Mouse (Mus musculus): ENCODE measurements around the gene Atn1.

Gene Atn1

DNA sequence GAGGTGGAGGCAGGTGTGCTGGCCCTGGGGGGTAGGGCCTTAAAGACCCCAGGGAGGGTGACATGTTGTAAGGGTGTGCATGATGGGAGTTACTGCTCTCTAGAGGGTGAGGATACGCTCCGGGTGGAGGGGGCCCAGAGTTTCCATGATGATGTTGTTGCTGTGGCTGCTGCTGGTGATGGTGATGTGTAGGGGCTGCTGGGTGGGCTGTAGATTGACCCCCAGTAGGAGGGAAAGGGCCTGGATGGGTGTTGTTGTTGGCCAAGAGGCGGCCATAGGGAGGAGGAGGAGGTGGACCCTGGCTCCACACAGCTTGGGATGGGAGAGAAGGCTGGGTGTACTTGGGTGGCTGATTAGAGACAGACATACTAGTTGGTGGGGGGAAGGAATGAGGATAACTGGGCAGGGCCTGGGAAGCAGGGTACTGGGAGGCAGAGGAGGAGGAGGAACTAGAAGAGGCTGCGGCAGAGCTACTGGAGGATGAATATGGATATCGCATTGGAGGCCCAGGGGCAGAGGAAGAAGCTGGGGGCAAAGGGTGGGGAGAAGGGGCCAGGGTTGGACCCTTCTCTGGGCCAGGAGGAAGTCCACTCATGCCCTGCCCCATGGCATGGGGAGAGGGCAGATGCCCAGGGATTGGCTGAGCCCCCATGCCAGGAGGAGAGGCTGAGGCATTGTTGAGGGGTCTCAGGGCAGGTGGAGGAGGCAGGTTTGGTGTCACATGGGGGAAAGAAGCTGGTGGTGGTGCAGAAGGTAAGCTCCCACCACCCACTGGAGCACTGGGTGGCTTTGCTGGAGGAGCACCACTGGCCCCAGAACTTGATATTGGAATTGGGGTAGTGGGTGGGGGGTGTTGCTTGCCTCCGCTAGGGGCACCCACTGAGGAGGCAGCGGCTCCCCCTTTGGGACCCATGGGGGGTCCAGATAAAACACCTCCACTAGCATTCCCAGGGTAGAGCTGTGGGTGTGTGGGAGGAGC, 9.4 kb downstream of the Atn1 start:
- no peak for TF ChIP-seq GATA4 (IDR thresholded peaks at IDR 0.05; ENCODE audit: insufficient replicate concordance, low read length)

DNA sequence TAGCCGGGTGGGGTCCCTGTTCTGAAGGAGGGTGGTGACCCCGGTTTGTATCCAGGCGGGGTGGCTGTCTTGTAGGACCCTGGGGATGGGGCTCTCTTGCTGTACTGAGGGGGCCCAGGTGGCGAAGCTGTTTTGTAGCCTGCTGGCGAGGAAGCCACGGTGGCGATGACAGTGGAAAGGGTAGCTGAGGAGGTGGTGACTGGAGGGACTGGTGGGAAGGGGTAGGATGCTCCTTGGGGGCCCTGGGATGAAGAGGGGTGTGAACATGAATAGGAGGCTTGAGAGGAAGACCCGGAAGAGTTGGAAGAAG, 10.1 kb downstream of the Atn1 start:
- TF ChIP-seq GATA4 (IDR thresholded peaks at IDR 0.05; ENCODE audit: insufficient replicate concordance, low read length) = no peak

DNA sequence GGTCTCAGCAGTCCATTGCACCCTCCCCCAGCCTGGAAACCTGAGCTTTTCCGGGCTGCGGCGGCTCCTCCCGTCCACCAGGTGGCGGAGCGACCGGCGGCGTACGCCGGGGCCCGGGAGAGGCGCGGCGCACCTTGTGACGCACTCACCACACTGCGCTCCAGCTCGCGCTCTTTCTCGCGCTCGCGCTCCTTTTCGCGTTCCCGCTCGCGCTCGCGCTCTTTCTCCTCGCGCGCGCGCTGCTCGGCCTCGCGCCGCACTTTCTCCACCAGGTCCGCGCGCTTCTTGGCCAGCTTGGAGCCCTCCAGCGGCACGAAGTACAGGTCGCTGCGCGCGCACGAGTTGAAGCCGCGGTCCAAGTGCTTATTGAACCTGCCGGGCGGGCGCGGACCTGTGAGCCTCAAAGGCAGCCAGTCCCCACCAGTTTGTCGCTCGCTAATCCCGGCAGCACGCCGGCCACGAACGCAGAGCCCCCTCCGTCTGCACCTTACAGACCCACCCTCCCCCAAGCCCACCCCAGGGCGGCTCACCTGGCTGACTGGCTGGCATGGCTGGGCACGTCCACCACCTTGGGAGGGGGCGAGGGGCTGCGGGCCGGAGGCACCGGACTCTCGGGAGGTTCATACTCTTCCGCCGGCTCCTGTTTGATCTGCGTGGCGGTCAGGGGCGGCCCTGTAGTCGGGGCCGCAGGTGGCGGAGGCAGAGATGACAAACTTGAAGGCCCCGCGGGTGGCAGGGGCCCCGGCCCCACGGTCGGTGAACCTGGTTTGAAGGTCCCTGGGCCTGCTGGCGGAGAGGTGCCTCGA, 10.6 kb downstream of the Atn1 start:
- 0 out of 2 replicates have a peak, but pooled peaks have one; percentile 29 for TF ChIP-seq GATA4 (IDR thresholded peaks at IDR 0.05; ENCODE audit: insufficient replicate concordance, low read length)

DNA sequence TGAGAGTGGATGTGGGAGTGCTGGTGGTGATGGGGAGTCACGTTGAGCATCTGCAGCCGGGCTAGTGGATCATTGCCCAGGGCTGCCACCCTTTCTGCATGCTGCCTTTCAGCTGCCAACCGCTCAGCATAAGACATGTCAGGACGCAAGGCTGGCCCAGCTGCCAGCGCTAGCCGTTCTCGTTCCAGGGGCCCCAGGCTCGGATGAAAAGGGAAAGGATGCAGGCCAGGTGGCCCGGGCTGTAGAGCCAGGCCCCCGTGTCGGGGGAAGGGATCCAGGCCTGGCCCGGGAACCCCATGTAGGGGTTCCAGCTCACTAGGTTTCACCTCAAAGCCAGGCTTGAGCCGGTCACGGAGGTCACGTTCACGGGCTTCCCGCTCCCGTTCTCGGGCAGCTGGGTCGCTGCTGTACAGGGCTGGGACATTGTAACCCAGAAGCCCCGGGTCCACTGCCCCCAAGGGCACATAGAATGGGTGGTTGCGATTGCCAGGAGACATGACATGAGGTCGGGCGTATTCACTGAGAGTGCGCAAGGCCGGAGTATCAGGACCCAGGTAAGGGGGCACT, 11.5 kb downstream of the Atn1 start:
- no peak for TF ChIP-seq GATA4 (IDR thresholded peaks at IDR 0.05; ENCODE audit: insufficient replicate concordance, low read length)

DNA sequence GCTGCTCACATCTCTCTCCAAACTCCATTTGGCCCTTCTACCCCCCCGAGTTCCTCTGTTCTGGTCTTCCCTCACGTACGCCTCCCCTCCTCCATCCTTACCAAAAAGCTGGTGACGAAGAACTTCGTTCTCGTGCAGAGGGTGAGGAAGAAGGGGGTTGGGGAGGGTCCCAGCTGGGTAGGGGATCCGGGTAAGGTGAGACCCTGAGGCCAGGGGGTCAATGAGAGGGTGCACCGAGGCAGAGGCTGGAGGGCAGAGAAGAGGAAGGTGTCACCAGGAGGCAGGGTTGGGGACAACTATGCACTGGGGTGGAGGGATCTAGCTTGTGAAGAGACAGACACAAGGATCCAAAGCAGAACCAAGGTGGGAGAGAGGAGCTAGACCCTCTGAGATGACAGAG, 12.7 kb downstream of the Atn1 start:
- no peak for TF ChIP-seq GATA4 (IDR thresholded peaks at IDR 0.05; ENCODE audit: insufficient replicate concordance, low read length)

DNA sequence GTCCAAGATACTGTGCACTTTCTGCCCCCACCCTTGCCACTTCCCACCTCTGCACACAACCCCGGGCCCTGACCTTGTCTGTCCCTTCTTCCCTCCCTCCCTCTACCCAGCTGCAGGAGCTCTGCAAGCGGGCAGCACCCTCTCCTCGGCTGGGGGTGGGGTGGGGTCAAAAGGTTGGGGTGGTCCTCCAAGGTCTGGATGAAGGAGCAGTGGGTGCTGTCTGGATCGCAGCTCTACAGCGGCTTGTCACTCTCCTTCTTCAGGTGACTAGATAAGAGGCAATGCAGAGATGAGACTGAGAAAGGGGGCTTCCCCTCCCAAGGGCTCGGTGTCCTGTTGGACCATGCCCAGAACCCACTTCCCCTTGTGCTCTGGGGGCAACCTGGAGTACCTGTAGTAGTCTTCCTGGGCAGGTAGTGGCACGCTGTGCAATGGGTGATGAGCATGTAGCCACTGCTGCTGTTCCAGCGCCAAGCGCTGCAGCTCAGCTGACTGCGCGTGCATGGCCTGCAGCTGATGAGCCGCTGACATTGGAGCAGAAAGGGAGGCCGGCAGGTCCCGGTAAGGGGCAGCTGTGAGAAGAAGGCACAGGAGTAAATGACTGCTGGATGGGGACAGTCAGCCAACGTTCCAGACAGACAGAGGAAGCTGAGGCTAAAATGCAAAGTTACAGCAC, 13.3 kb downstream of the Atn1 start:
- TF ChIP-seq GATA4 (IDR thresholded peaks at IDR 0.05; ENCODE audit: insufficient replicate concordance, low read length) = no peak

DNA sequence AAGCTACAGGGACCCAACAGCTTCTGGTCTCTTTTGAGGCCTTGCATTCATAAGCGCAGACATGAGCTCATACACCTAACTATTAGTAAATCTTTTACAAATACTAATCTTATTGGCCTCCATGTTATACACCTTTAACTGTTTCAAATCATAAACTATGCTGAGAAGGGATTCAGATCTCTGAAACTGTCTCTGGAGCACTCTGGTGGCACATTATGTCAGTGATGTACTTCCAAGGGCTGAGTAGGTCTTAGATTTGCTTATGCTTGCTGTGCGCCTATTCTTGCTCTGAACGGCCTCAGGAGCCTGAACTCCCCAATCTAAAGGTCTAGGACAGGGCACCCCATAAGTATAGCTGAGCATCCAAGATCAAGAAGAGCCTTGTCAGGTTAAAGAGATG, 14.5 kb downstream of the Atn1 start:
- no peak for TF ChIP-seq GATA4 (IDR thresholded peaks at IDR 0.05; ENCODE audit: insufficient replicate concordance, low read length)

DNA sequence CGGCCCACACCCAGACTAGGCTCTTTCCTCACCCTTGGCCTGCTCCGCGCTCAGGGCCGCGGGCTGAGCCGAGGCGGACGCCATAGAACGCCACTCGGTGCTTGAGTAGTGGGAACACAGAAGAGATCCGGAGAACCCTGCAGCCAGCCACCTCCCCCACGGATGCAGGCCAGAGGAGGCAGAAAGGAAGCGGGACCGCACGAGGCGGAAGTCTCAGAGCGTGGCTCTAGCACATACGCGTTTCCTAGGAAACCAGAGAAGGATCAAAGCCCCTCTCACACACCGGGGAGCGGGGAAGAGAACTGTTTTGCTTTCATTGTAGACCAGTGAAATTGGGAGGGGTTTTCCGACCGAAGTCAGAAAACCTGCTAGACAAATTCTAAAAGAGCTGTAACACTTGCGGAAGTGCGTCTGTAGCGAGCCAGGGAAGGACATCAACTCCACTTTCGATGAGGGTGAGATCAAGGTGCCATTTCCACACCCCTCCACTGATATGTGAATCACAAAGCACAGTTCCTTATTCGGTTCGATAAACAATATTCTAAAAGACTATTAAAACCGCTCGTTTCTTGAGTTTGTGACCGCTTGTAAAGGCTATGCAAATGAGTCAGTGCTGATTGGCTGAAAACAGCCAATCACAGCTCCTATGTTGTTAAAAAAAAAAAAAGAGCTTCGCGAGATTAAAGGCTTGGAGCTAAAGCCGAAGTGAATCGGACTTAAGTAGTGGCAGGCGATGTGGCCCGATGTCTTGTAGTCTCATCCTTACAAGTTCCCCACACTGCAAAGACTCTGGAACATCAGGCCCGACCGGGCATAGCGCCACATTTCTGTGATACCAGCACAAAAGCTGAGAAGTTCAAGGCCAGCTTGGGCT, 15.2 kb downstream of the Atn1 start, which contains the start of gene Grcc10:
Gene Grcc10, minus strand, starts transcription at position 487 of the 874 bp plus-strand sequence.
- no peak for TF ChIP-seq GATA4 (IDR thresholded peaks at IDR 0.05; ENCODE audit: insufficient replicate concordance, low read length)

DNA sequence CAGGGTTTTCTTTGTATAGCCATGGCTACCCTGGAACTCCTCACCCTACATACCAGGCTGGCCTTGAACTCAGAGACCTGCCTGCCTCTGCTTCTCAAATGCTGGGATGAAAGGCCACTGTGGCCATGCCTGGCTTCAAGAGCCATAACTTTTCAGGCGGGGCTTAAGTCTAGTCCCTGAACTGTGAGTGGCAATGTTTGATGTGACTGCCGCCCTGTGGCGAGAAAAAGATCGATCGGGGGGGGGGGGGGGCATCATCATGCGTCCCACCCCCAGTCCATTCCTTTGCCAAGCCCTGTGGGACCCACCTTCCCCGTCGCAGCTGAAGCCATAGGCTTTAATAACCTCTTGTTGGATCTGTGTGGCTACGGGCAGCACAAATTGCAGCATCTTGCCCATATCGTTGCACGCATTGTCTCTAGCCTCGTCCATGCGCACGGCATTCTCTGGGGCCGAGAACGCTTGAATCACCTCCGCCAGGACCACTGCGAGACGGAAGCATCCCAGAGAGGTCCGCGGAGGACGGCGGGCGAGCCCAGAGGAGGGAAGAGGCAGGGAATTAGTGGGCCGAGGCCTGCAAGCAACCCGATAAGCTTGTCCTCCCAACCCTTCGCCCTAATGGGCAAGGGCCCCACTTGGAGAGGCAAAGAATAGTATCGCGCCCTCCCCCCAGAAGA, 16.0 kb downstream of the Atn1 start:
- TF ChIP-seq GATA4 (IDR thresholded peaks at IDR 0.05; ENCODE audit: insufficient replicate concordance, low read length) = no peak

DNA sequence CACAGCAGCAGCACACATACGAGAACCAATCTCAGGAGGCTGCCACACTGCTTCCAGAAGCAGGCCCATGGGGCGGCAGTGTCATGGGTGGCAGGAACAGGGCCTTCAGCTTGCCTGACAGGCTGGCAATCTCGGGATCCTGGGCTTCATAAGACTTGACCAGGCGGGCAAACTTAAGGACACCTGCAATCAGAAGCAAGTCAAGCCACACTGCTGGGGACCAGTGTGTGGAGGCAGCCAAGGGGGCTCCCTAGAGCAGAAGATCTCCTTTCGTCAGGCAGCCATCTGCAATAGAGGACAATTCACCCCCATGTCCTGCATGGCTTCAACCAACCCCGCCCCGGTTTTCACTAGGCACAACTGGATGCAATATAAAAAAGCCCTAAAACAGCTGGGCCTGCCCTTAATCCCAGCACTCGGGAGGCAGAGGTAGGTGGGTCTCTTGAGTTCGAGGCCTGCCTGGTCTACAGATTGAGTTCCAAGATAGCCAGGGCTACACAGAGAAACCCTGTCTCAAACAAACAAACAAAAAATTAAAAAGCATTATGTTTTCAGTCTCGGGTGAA, 17.0 kb downstream of the Atn1 start:
- no peak for TF ChIP-seq GATA4 (IDR thresholded peaks at IDR 0.05; ENCODE audit: insufficient replicate concordance, low read length)

DNA sequence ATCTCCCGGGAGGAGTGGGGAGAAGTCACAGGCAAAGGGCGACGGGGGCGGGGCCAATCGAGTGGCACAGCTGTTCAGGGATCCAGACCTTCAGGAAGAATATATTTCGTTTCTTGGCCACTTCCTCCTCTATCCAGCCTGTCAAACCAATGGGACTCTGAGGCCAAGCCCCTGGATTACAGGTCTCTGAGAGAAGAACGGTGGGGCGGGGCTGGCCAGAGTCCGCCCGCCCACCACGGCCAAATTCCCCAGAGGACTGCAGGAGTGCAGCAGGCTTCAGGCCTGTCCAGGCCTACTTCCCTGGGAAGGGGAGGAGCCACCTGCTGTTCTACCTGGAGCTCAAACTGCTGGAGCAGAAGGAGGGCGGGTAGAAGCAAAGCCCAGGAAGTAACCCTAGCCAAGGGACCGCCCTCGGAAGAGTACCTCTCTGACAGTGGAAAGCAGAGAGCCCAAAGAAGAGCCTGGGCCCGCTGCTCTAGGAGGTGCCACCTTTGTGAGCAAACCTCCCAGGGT, 17.8 kb downstream of the Atn1 start, which contains the start of gene Ptpn6:
Gene Ptpn6, minus strand, starts transcription at position 204 of the 513 bp plus-strand sequence.
- no peak for TF ChIP-seq GATA4 (IDR thresholded peaks at IDR 0.05; ENCODE audit: insufficient replicate concordance, low read length)

DNA sequence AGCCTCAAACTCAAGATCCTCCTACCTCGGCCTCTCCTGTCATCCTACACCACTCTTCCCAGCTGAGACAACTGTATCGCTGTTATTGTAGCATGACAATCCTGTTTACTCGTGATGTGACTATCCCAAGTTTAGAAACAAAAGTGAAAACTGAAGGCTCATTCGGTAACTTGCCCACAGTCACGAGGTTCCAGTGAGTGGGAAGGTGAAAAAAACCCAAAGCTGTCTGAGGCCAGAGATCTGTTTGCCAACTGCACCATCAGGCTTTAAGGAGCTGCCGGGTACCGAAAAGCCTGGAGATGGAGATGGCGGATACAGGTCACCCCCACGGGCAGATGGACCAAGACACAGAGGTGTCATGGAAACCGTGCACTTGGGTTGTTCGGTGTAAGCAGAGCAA, 19.3 kb downstream of the Atn1 start:
- no peak for TF ChIP-seq GATA4 (IDR thresholded peaks at IDR 0.05; ENCODE audit: insufficient replicate concordance, low read length)

DNA sequence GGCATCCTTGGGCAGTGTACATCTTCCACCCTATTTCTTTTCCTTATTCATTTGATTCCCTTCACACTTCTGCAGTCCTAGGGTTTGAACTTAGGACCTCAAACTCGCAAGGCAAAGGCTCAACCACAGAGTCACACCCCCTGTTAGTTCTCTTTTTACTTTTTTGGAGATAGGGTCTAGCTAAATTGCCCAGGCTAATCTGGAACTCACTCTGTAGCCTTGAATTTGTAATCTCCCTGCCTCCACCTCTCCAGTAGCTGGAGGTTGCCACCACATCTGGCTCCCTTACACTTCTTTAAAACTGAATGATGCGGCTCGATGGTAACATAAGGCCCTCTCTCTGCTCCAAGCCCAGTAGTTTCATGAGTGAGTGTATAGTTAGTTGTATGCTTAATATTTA, 21.9 kb downstream of the Atn1 start:
- no peak for TF ChIP-seq GATA4 (IDR thresholded peaks at IDR 0.05; ENCODE audit: insufficient replicate concordance, low read length)
